Mouse (Mus musculus) bone marrow, adult 2 months (tissue): ENCODE results near the gene Engase. TPM values are rescaled to one million over a fixed set of nuclear protein-coding genes. Genes with fewer than 3 reads are reported as not detected.

Experiments
- H3K27ac ChIP-seq: fragments of 200-500 bp; 2 replicates; pipeline ENCODE4 v1.5.1; 2012; ENCODE audit warnings: low read depth, mild to moderate bottlenecking, control low read depth, inconsistent platforms, low read length; ENCODE audit not compliant: control insufficient read depth, poor library complexity, insufficient read depth
- H3K4me1 ChIP-seq: fragments of 200-500 bp; 2 replicates; pipeline ENCODE4 v1.6.1; 2011; ENCODE audit warnings: low read length; ENCODE audit not compliant: control insufficient read depth, insufficient read depth
- H3K4me3 ChIP-seq: fragments of 200-500 bp; replicated peaks from 2 replicates; pipeline ENCODE3; 2011; ENCODE audit warnings: mild to moderate bottlenecking, low read depth, low read length, control low read depth; ENCODE audit not compliant: control insufficient read depth
- CTCF ChIP-seq: fragments of 200-500 bp; IDR thresholded peaks from 2 replicates; pipeline ENCODE4 v1.5.1; 2011; ENCODE audit warnings: low read length, control low read depth; ENCODE audit not compliant: control insufficient read depth, insufficient read depth
- POLR2A ChIP-seq: fragments of 200-500 bp; IDR thresholded peaks from 2 replicates; pipeline ENCODE4 v1.6.1; 2011; ENCODE audit warnings: low read depth, mild to moderate bottlenecking, control low read depth, low read length, borderline replicate concordance; ENCODE audit not compliant: control insufficient read depth
- WGBS: fragments of 180-500 bp; shearing (Covaris S2); methylation state at CpG from one replicate; pipeline ENCODE4 v1.1.7; 2018; 5-methylcytosine and 5-hydroxymethylcytosine counted together
- polyA plus RNA-seq: library from polyadenylated mRNA; stranded (reverse); fragments of >200 nt; gene quantifications from 2 replicates; pipeline ENCODE4 v1.2.4, GENCODE M21; 2011; ENCODE audit warnings: low replicate concordance; ENCODE audit not compliant: missing spikeins, insufficient read depth, insufficient read length

Engase gene
- polyA plus RNA-seq, 1 experiment, result 15.0 TPM

GRCm38 (mm10) chr11:118467441-118468035, 9.1 kb upstream of the Engase start:
- TF ChIP-seq POLR2A (no peak), CTCF (no peak)
- 37% methylated on average over 11 of the region's 11 CpGs for WGBS
- Histone ChIP-seq H3K27ac (no peak overlapping the region), H3K4me3 (no peak overlapping the region), H3K4me1 (peaks cover 4% of the 10 kb centered on the region; the same call in 1 of the 2 replicates)

GRCm38 (mm10) chr11:118469509-118470160, 7.0 kb upstream of the Engase start:
- Histone ChIP-seq H3K4me3 (no peak overlapping the region), H3K4me1 (peaks cover 4% of the 10 kb centered on the region; the same call in 1 of the 2 replicates), H3K27ac (peak overlapping the region; percentile 24; the same call in 1 of the 2 replicates)
- WGBS, result 46% methylated on average over 10 of the region's 10 CpGs
- no peak for TF ChIP-seq CTCF
- no peak for TF ChIP-seq POLR2A

- TF ChIP-seq POLR2A (no peak), CTCF (no peak)
- Histone ChIP-seq H3K4me1 (peaks cover 4% of the 10 kb centered on the region; the same call in 1 of the 2 replicates), H3K4me3 (no peak overlapping the region), H3K27ac (peak overlapping the region; percentile 24; the same call in 1 of the 2 replicates)
- WGBS, result 6% methylated on average over 12 of the region's 12 CpGs
Measured at GRCm38 (mm10) chr11:118470234-118470966, 6.2 kb upstream of the Engase start.

- Histone ChIP-seq H3K27ac (no peak overlapping the region), H3K4me1 (peaks cover 4% of the 10 kb centered on the region; the same call in 1 of the 2 replicates), H3K4me3 (no peak overlapping the region)
- TF ChIP-seq CTCF (no peak), POLR2A (no peak)
- WGBS, result 93% methylated on average over 13 of the region's 13 CpGs
Measured at GRCm38 (mm10) chr11:118471676-118472075, 5.0 kb upstream of the Engase start.

- TF ChIP-seq POLR2A (no peak), CTCF (no peak)
- Histone ChIP-seq H3K4me1 (peaks cover 4% of the 10 kb centered on the region; the same call in 1 of the 2 replicates), H3K4me3 (no peak overlapping the region), H3K27ac (no peak overlapping the region)
- WGBS, result 61% methylated on average over 1 of the region's 1 CpGs
Measured at GRCm38 (mm10) chr11:118473161-118473560, 3.5 kb upstream of the Engase start.

GRCm38 (mm10) chr11:118473842-118474500, 2.7 kb upstream of the Engase start:
- no peak overlapping the region for H3K4me3 ChIP-seq
- H3K27ac ChIP-seq, result no peak overlapping the region
- TF ChIP-seq CTCF (no peak), POLR2A (no peak)
- WGBS, result 24% methylated on average over 6 of the region's 6 CpGs
- peaks cover 4% of the 10 kb centered on the region; the same call in 1 of the 2 replicates for H3K4me1 ChIP-seq

GRCm38 (mm10) chr11:118475496-118476083, 1.0 kb upstream of the Engase start:
- Histone ChIP-seq H3K4me3 (no peak overlapping the region), H3K27ac (no peak overlapping the region), H3K4me1 (no peaks in the 10 kb centered on the region; the same call in 1 of the 2 replicates)
- TF ChIP-seq CTCF, result no peak
- no peak for TF ChIP-seq POLR2A
- WGBS, result 84% methylated on average over 7 of the region's 7 CpGs
